Mouse (Mus musculus): Measurements from ENCODE around the gene Nudt8. TPM values are rescaled to one million over a fixed set of nuclear protein-coding genes. Genes with fewer than 3 reads are reported as not detected.

Gene Nudt8
- total and polyA plus RNA-seq, 3 experiments, result 24.7 to 40.2 (median 36.3) TPM

DNA sequence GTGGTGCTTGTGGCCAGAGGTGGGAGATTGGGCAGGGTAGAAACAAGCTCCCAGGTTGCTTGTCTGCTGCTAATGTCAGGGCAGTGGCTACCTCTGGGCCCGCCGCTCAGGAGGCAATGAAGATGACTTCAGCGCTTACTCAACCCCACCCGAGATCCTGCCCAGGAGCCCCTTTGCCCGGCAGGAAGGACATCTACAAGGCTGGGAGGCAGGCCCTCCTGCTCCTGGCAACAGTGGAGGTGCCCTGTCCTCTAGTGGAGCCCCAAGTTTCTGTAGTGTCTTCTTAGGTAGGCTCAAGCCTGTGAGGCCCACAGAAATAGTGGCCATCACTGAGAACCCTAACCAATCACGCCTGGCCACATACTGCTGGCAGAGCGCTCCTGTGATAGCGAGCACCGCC is 4.7 kb downstream of the Nudt8 start:
- peaks cover 5 to 12% of the 10 kb centered on the region in 2 experiments for H3K4me1 ChIP-seq (ENCODE audit: control insufficient read depth in 1 of 2, insufficient read depth in 2 of 2)
- no peak overlapping the region for H3K9ac ChIP-seq (ENCODE audit: insufficient read depth, low read depth)
- H3K27ac ChIP-seq (ENCODE audit: insufficient read depth, low read depth), result no peak overlapping the region
- H3K79me2 ChIP-seq (replicated peaks; ENCODE audit: control insufficient read depth, extremely low read depth, insufficient read depth, poor library complexity, severe bottlenecking), result no peaks in the 10 kb centered on the region
- H3K9me3 ChIP-seq (replicated peaks; ENCODE audit: low read length), result no peaks in the 10 kb centered on the region
- H3K36me3 ChIP-seq (replicated peaks in 1 of 2; ENCODE audit: control insufficient read depth in 1 of 2, insufficient read depth in 1 of 2, low read length in 1 of 2), result peaks cover 53 to 81% of the 10 kb centered on the region in 2 experiments
- no peak overlapping the region for H3K4me2 ChIP-seq (ENCODE audit: insufficient read depth, low read depth, poor library complexity, severe bottlenecking)
- H3K27me3 ChIP-seq (replicated peaks), result no peaks in the 10 kb centered on the region
- dilution Hi-C loops (cut with MboI; ENCODE audit: extremely low pct_ligation_motif_present, extremely low pct_unique_long_range_greater_than_20kb, low sequenced_read_pairs) (no loop called here), in situ Hi-C loops (cut with MboI; ENCODE audit: low pct_ligation_motif_present, low pct_unique_long_range_greater_than_20kb, low sequenced_read_pairs) (no loop called here)
- H3K4me3 ChIP-seq (replicated peaks in 1 of 3; ENCODE audit: low read depth in 2 of 3, low read length in 2 of 3, poor library complexity in 1 of 3), result no peak overlapping the region
- no peak for TF ChIP-seq HCFC1 (IDR thresholded peaks at IDR 0.05; ENCODE audit: low read depth, low read length)
- TF ChIP-seq PAX5 (IDR thresholded peaks at IDR 0.05; ENCODE audit: low read length), result no peak
- no peak for TF ChIP-seq RAD21 (IDR thresholded peaks at IDR 0.05; ENCODE audit: low read depth, low read length)
- DNase-seq (ENCODE audit: extremely low read depth), result no peak

DNA sequence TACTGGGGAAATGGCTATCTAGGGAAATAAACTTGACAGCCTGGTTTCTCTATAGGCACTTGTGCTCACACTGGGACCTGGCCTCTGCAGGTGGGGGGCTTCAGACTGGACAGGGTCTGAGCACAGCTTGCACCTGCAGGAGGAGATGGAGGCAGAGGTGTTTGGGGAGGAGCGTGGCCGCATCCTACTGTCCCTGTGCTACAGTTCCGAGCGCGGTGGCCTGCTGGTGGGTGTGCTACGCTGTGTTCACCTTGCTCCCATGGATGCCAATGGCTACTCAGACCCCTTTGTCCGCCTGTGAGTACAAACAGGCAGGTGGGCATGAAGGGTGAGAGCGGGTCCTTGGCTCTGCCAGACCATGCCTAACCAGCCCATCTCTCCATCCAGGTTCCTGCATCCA is 5.6 kb downstream of the Nudt8 start:
- Histone ChIP-seq H3K27me3 (replicated peaks) (no peaks in the 10 kb centered on the region), H3K27ac (ENCODE audit: insufficient read depth, low read depth) (no peak overlapping the region), H3K9ac (ENCODE audit: insufficient read depth, low read depth) (no peak overlapping the region), H3K4me2 (ENCODE audit: insufficient read depth, low read depth, poor library complexity, severe bottlenecking) (no peak overlapping the region), H3K36me3 (replicated peaks in 1 of 2; ENCODE audit: control insufficient read depth in 1 of 2, insufficient read depth in 1 of 2, low read length in 1 of 2) (peaks cover 56 to 89% of the 10 kb centered on the region in 2 experiments), H3K9me3 (replicated peaks; ENCODE audit: low read length) (no peaks in the 10 kb centered on the region), H3K4me3 (replicated peaks in 1 of 3; ENCODE audit: low read depth in 2 of 3, low read length in 2 of 3, poor library complexity in 1 of 3) (no peak overlapping the region), H3K4me1 (ENCODE audit: control insufficient read depth in 1 of 2, insufficient read depth in 2 of 2) (peaks cover 4 to 12% of the 10 kb centered on the region in 2 experiments), H3K79me2 (replicated peaks; ENCODE audit: control insufficient read depth, extremely low read depth, insufficient read depth, poor library complexity, severe bottlenecking) (no peaks in the 10 kb centered on the region)
- no peak for DNase-seq (ENCODE audit: extremely low read depth)
- dilution Hi-C loops (cut with MboI; ENCODE audit: extremely low pct_ligation_motif_present, extremely low pct_unique_long_range_greater_than_20kb, low sequenced_read_pairs) (no loop called here), in situ Hi-C loops (cut with MboI; ENCODE audit: low pct_ligation_motif_present, low pct_unique_long_range_greater_than_20kb, low sequenced_read_pairs) (no loop called here)
- TF ChIP-seq MAZ (IDR thresholded peaks at IDR 0.05; ENCODE audit: low read depth, low read length) (no peak), RAD21 (IDR thresholded peaks at IDR 0.05; ENCODE audit: low read depth, low read length) (no peak), JUND (conservative IDR thresholded peaks at IDR 0.05; ENCODE audit: low read depth, low read length) (no peak), POLR2A (IDR thresholded peaks at IDR 0.05; ENCODE audit: low read depth, low read length) (no peak), E2F4 (IDR thresholded peaks at IDR 0.05; ENCODE audit: insufficient replicate concordance, low read depth, low read length) (no peak), NRF1 (IDR thresholded peaks at IDR 0.05; ENCODE audit: low read depth, low read length) (no peak)

DNA sequence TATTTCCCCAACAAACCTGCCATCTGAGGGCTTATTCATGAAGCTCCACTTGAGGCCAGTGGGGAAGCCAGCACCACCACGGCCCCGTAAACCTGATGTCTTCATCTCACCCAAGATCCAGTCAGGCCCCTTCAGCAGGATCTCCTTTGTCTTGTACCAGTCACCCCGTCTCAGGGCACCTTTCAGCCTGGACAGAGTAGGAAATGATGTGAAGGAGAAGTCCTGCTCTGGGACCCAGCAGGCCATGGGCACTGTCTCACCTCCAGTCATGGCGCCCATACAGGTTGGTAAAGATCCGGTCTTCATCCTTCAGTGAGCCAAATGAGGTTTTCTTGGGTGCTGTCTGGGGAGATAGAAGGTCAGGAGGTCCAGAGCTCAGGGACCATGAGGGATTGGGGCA is 10.7 kb downstream of the Nudt8 start:
- Histone ChIP-seq H3K9me3 (replicated peaks; ENCODE audit: low read length) (no peaks in the 10 kb centered on the region), H3K4me1 (ENCODE audit: control insufficient read depth in 1 of 2, insufficient read depth in 2 of 2) (peaks cover 4 to 18% of the 10 kb centered on the region in 2 experiments), H3K79me2 (replicated peaks; ENCODE audit: control insufficient read depth, extremely low read depth, insufficient read depth, poor library complexity, severe bottlenecking) (peaks cover 8% of the 10 kb centered on the region; the same call in 1 of the 2 replicates), H3K4me2 (ENCODE audit: insufficient read depth, low read depth, poor library complexity, severe bottlenecking) (no peak overlapping the region), H3K9ac (ENCODE audit: insufficient read depth, low read depth) (no peak overlapping the region), H3K27ac (ENCODE audit: insufficient read depth, low read depth) (no peak overlapping the region), H3K27me3 (replicated peaks) (peaks cover 2% of the 10 kb centered on the region), H3K36me3 (replicated peaks in 1 of 2; ENCODE audit: control insufficient read depth in 1 of 2, insufficient read depth in 1 of 2, low read length in 1 of 2) (peaks cover 45 to 52% of the 10 kb centered on the region in 2 experiments), H3K4me3 (replicated peaks in 1 of 3; ENCODE audit: low read depth in 2 of 3, low read length in 2 of 3, poor library complexity in 1 of 3) (no peak overlapping the region)
- no peak for TF ChIP-seq USF1 (IDR thresholded peaks at IDR 0.05; ENCODE audit: low read depth, low read length)
- no peak for TF ChIP-seq CTCF (conservative IDR thresholded peaks at IDR 0.05 in 1 of 2, IDR thresholded peaks at IDR 0.05 in 1 of 2; ENCODE audit: low read depth in 2 of 2, low read length in 2 of 2)
- no peak for TF ChIP-seq TBP (conservative IDR thresholded peaks at IDR 0.05; ENCODE audit: low read depth, low read length)
- TF ChIP-seq JUN (IDR thresholded peaks at IDR 0.05; ENCODE audit: insufficient read depth, low read depth, low read length), result no peak
- no peak for TF ChIP-seq CHD1 (IDR thresholded peaks at IDR 0.05; ENCODE audit: low read depth, low read length)
- no peak for TF ChIP-seq RAD21 (IDR thresholded peaks at IDR 0.05; ENCODE audit: low read depth, low read length)
- no peak for TF ChIP-seq E2F4 (IDR thresholded peaks at IDR 0.05; ENCODE audit: insufficient replicate concordance, low read depth, low read length)
- TF ChIP-seq MAFK (IDR thresholded peaks at IDR 0.05; ENCODE audit: insufficient replicate concordance, low read length), result no peak
- no peak for TF ChIP-seq MEF2A (IDR thresholded peaks at IDR 0.05; ENCODE audit: borderline replicate concordance, low read depth, low read length)
- no peak for TF ChIP-seq POLR2AphosphoS2 (IDR thresholded peaks at IDR 0.05; ENCODE audit: low read depth, low read length)
- DNase-seq (ENCODE audit: extremely low read depth), result no peak
- dilution Hi-C loops (cut with MboI; ENCODE audit: extremely low pct_ligation_motif_present, extremely low pct_unique_long_range_greater_than_20kb, low sequenced_read_pairs), result no loop called here
- in situ Hi-C loops (cut with MboI; ENCODE audit: low pct_ligation_motif_present, low pct_unique_long_range_greater_than_20kb, low sequenced_read_pairs), result no loop called here

Data from CH12.LX (cell line).